In the genomic region with DNA sequence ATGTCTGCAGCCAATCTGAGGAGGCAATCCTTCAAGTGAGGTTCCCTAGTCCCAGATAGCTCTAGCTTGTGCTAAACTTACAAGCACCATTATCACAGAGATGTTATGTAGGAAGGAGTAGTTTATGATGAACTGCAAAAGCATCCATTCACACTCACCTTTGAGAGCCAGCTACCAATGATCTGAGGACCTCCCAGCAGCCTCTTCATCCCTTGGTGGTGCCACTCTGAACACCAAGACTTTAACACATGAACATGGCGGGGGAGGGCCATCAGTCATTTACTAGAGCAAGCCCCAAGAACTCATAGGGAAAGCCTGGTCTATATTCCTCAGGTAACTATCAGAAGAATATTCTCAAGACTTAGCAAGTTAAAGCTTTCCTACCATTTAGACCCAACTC, we compare ENCODE assay signal across 31 mouse cellular contexts.
"Had no signal": no experiment of that assay in that cellular context is flagged by ENCODE, and none has a peak within 500 bp of the region (broad histone marks: within the 10 kb centered on the region; RNA-seq: fewer than 3 reads in every experiment).

No protein-coding gene starts in this region.

- H3K27ac ChIP-seq: left cerebral cortex, adult 2 months; limb, embryonic 10.5 days; limb, embryonic 12.5 days; limb, embryonic 13.5 days; limb, embryonic 15.5 days; liver, embryonic 12.5 days; liver, embryonic 13.5 days; liver, embryonic 14.5 days; liver, embryonic 15.5 days; lung, embryonic 15.5 days; macrophage; midbrain, embryonic 10.5 days; midbrain, embryonic 12.5 days; midbrain, embryonic 13.5 days; neural tube, embryonic 12.5 days had no signal

- H3K4me3 ChIP-seq: left cerebral cortex, adult 2 months; limb, embryonic 10.5 days; limb, embryonic 12.5 days; limb, embryonic 13.5 days; limb, embryonic 15.5 days; liver, embryonic 12.5 days; liver, embryonic 13.5 days; liver, embryonic 15.5 days; lung, embryonic 15.5 days; megakaryocyte, embryonic 14.5 days; midbrain, embryonic 10.5 days; midbrain, embryonic 12.5 days; midbrain, embryonic 13.5 days; myocyte; neural tube, embryonic 12.5 days had no signal

- H3K36me3 ChIP-seq: limb, embryonic 10.5 days; limb, embryonic 12.5 days; limb, embryonic 13.5 days; limb, embryonic 15.5 days; liver, embryonic 12.5 days; liver, embryonic 13.5 days; liver, embryonic 15.5 days; lung, embryonic 15.5 days; midbrain, embryonic 10.5 days; midbrain, embryonic 12.5 days; midbrain, embryonic 13.5 days; neural tube, embryonic 12.5 days had no signal

- DNase-seq: left cerebral cortex, postnatal 4 days; liver; liver, embryonic 13.5 days; liver, postnatal 0 days; lung, adult 18-20 months; lung, adult 2 months; lung, embryonic 14.5 days; lung, postnatal 10 days; lung, postnatal 14 days; lung, postnatal 36 days; lung, postnatal 4 days; midbrain, embryonic 14.5 days had no signal

- H3K4me2 ChIP-seq: limb, embryonic 12.5 days; limb, embryonic 13.5 days; limb, embryonic 15.5 days; liver, embryonic 11.5 days; liver, embryonic 12.5 days; liver, embryonic 13.5 days; liver, embryonic 15.5 days; lung, embryonic 14.5 days; lung, embryonic 15.5 days; midbrain, embryonic 12.5 days; midbrain, embryonic 13.5 days; neural tube, embryonic 12.5 days had no signal

- H3K9me3 ChIP-seq: limb, embryonic 10.5 days; limb, embryonic 12.5 days; limb, embryonic 13.5 days; limb, embryonic 15.5 days; liver, embryonic 12.5 days; liver, embryonic 13.5 days; liver, embryonic 15.5 days; lung, embryonic 15.5 days; midbrain, embryonic 10.5 days; midbrain, embryonic 12.5 days; midbrain, embryonic 13.5 days; neural tube, embryonic 12.5 days had no signal

- H3K27me3 ChIP-seq: limb, embryonic 12.5 days; limb, embryonic 13.5 days; limb, embryonic 15.5 days; liver, embryonic 12.5 days; liver, embryonic 13.5 days; liver, embryonic 15.5 days; lung, embryonic 15.5 days; megakaryocyte, embryonic 14.5 days; midbrain, embryonic 12.5 days; midbrain, embryonic 13.5 days; neural tube, embryonic 12.5 days had no signal

- H3K9ac ChIP-seq: limb, embryonic 12.5 days; limb, embryonic 13.5 days; limb, embryonic 15.5 days; liver, embryonic 12.5 days; liver, embryonic 13.5 days; liver, embryonic 14.5 days; liver, embryonic 15.5 days; liver, postnatal 0 days; lung, embryonic 14.5 days; lung, embryonic 15.5 days; midbrain, embryonic 12.5 days; midbrain, embryonic 13.5 days; neural tube, embryonic 12.5 days had no signal

- ATAC-seq: liver, embryonic 12.5 days; liver, postnatal 0 days; lung, postnatal 0 days; midbrain, embryonic 13.5 days; midbrain, embryonic 16.5 days had no signal

- H3K4me1 ChIP-seq: limb, embryonic 10.5 days; limb, embryonic 12.5 days; limb, embryonic 13.5 days; limb, embryonic 15.5 days; liver, embryonic 12.5 days; liver, embryonic 13.5 days; liver, embryonic 15.5 days; lung, embryonic 15.5 days; megakaryocyte, embryonic 14.5 days; midbrain, embryonic 10.5 days; midbrain, embryonic 12.5 days; midbrain, embryonic 13.5 days; neural tube, embryonic 12.5 days had no signal
